Mouse (Mus musculus) frontal cortex, adult 2 months (tissue): ENCODE results near the gene Add2. TPM values are rescaled to one million over a fixed set of nuclear protein-coding genes. Genes with fewer than 3 reads are reported as not detected.

Experiments used
- DNase-seq, 2 experiments: peaks; one replicate each; pipeline ENCODE4 v3.0.0; 2022; ENCODE audit warnings: low spot score in 1 of 2; ENCODE audit errors: extremely low spot score in 1 of 2
- polyA plus RNA-seq: library from polyadenylated mRNA; depleted of rRNA; stranded (reverse); fragments of >200 nt; gene quantifications from 2 replicates; pipeline ENCODE4 v1.2.3, GENCODE M21; 2012

The Add2 gene
- polyA plus RNA-seq, 1 experiment, result 108 TPM

DNA sequence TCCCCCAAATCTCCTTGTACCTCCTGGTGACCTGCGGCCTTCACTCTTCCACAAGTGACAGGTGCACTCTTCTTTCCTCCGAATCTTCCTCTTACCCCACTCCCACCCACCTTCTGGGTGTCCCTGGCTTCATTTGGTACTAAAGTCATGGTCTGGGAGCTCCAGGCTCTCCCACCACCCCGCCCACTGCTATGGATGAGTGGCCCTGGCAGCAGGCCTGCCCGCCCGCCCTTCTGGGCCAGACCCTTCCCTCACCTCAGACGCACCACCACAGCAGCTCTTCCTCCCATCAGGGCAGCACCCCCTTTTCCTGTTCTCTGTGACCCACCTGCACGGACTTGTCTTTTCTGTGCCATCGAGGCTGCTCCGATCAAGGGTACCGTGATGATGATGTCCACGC, 19.0 kb downstream of the Add2 start:
- DNase-seq, result no peak

DNA sequence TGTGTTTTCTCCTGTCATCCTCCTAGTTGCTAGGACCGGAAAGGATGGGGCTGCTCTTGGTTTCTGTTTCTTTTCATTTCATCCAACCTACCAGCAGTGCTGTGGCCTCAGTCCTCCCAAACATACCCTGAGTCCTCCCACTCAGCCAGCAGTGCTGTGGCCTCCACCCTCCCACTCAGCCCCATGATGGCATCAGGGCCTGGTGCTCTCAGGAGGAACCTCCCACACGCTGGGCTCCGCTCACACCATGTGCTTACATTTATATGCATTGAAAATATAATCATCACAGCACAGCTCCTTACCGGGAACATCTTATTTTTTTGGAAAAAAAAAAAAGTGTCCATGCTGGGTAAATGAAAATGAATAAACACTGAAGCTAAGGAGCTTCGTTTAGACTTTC, 20.0 kb downstream of the Add2 start:
- peak; percentile 88 to 90 for DNase-seq

DNA sequence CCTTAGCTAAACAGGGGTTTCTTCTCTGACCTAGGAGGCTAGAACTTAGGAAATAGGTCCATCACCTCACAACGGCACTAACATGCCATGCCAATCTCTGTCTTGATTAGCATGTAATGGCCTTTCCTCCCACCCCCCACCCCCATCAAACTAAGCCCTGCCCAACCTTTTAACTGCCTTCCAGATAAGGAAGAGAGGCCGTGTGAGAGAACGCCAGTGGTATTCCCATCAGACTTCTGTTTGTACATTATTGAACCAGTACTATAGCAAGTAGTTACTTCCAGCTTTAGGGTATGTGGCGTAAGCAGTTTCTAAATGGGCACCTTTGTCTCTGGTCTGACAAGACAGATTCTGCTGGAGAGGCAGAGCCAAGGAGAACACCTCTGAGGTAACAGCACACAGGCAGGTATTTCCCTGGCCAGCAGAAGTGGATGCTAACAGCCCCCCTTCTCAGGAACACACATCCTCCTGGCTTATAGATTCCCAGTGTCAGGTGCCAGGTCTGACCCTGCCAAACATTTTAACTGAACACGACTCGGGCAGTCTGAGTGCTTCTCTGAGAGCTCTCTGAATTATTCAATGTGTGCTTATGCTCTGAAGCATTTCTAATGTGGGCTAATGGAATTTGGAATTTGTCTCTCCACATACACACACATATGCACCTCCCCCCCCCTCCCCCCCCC, 22.2 kb downstream of the Add2 start:
- no peak for DNase-seq

DNA sequence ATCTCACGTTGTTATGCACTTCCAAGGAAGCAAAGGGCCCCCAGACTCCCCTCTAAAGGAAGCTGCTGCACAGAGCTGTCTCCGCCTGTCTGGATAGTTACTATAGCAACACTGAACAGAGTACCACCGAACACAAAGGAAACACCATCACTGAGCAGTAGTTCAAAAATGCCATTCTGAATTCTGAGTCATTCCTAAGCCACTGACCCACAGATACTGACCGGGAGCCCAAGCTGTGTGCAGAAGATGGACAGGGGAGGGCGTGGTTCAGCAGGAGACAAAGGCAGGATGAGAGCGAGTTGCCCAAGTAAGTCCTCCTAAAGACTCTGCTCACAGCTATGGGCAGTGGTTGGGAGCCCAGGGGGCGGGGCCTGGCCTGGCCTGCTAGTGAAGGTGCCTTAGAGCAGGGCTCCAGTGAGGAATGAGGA, 23.6 kb downstream of the Add2 start:
- DNase-seq, result no peak

DNA sequence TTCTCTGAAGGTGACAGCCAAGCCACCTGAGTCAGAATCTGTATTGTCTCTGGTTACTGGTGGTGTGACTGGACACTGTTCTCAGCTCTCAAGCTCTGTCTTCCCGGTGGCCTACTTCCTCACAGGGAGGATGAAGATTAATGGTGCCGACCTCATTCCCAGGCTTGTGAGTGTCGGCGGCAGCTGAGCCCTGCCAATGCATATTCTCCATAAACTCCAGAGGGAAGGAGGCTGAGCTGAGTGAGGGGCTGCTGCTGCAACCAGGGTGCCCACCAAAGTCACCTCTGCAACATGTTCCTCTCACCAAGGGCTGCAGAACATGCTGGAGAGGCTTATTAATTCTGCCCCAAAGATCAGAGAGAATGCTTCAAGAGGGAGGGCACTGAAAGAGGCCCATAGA, 24.1 kb downstream of the Add2 start:
- no peak for DNase-seq

DNA sequence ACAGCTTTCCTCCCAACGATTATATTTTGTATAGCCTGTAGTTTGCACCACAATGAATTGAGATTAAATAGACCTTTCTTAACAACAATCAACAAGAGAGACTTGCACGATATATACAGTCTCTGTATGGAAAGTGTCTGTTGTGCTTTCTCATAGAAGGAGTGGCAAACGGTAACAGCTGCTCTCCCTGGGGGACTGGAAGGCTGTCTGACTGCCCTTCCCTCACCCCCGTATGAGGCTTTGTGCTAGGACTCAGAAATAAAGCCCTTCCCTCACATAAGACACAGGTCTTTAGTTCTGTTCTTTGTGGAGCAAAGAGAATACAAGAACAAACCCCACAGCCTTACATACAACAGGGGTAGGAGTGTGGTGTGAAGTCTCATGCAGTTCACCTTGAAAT, 24.6 kb downstream of the Add2 start:
- no peak for DNase-seq

DNA sequence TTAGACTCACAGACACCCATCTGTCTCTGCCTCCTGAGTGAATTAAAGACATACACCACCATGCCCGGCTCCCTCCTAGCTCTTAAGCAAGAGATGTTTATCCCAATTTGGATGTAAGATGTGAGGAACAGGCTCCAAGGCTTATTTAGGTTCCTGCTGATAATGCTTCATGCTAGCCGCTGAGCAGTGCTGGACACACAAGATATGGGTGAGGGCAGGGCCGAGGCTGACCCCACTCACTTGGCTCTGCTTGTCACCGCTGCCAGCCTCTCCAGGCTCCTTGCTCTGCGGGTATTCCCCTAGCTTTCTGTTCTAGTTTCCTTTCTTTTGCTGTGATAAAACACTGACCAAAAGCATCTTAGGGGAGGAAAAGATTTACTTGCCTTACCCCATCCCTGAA, 25.1 kb downstream of the Add2 start:
- DNase-seq, result no peak

DNA sequence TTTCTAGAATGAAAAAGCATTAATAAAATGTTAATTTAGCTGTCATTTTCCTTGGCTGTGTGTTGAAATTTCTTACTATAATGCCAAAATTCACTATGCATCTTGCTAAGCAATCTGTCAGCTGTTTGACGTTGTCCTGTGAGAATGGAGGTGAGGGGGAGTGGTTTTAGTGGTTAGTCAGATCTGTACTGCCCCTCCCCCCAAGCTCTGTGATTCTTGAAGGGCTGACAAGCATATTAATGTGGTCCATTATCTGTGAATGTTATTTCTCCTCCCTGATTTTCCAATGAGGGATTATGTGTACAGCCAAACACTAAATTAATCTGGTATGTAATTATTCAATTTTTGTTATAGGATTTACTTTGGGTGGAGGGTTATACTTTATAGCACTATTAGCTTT, 30.0 kb downstream of the Add2 start:
- no peak for DNase-seq

DNA sequence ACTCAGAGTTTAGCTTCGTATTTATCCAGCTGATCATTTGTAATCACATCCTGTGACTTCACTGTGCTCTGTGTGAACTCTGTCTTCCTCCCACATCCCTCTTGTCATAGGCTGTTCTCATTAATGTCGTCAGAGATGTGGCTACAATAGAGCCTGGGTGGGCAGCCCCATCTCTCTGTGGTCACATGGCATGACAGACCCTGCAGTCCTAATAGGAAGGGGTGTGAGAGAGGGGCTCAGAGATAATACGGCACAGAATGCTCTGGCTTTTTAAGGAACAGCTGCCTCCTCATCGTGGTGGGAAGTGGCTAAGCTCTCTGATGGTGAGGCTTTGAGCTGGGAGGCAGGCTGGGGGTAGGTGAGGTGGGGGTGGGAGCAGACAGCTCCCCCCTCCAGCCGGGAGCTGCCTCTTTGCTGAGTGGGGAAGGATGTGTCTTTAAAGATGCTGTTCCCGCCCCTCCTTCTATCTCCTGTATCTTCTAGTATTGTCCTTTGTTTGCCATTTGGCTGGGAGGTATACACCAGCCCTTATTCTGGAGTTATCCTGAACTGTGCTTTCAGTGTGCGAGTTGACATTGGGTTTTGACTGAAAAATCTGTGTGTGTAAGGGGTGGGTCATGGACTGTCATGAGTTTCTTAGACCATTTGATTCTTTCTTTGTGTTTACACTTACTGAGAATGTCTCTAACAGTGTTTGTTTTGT, 30.8 kb downstream of the Add2 start:
- no peak for DNase-seq

DNA sequence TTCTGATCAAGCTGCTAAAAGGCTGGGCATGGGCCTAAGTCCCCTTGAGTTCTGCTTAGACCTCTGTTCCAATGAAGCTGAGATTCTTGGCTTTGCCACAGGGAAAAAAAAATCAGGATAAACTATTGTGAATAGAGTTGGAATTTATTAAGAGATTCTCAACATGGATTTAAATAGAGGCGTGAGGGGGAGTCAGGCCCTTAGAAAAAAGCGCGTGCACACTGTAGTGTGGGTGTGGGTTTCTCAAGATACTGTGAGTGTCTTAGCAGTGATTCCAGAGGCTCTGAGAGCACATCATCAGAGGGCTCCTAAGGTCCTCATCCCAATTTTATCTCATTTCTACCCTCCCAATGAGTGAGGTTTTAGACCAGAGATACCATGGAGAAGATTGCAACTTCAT, 31.7 kb downstream of the Add2 start:
- no peak for DNase-seq

DNA sequence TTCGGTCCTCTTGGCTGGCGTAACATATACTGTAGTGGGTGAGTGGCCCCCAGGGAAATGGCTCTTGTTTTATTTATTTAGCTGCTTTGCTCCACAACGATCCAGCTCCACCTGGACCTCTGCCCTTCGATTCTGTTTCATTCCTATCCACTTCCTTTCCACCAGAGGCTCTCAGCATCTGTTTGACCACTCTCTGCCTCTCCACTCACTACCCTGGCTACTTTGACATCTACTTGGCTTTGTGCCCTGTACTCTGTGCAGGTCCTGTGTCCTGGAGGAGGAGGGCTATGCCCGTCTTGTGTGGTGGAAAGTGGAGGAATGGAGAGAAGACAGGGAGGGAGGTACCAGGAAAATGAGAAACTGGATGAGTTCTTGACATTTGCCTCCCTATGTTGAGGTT, 33.7 kb downstream of the Add2 start:
- no peak for DNase-seq

DNA sequence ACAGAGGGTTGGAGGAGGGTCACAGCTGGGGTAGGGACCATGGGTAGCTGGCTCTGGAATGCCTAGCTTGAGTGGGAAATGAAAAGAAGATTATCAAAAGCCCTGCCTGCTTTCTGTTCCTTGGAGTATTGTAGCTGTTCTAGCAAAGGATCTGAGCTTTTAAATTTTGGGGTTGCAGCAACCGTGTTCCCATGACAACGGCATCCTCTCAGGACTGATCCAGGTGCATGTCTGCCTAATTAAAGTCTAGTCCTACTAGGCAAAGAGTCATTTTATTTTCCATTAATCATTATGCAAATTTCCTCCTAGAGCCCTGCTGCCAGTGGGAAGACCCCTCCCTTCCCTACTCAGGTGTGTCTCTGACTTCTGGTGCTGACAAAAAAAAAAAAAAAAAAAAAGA, 34.2 kb downstream of the Add2 start:
- DNase-seq, result no peak

DNA sequence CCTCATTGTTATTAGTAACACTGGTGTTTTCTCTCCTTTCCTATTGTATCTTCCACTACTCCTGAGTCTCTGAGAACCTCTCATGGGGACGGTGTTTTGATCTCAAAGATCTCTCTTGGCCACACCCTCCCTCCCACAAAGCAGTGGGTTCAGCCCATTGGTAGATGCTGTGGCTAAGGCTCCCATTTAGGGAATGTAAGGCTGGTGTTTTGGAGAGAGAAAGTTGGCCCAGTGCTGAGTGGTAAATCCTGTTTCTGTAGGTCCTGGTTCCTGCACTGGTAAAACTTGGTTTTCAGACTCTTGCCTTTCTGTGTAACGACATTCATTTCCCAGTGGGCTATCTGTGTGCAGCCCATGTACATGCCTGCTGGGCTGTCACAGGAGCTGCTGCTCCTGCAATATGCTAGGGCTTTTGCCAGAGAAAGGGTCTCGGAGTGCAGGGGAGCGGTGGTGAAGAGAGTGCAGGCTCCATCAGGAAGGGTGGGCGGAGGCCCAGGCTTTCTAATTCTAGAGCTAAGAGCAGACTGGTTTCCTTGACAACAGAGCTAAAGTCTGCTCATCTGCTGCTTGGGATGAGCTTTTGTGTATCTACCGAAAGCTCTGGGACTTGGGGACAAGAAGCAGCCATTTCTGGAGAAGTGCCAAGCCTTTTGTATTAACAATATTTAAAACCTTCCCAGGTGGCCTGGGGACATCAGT, 36.0 kb downstream of the Add2 start:
- DNase-seq, result peak; percentile 85 to 87

DNA sequence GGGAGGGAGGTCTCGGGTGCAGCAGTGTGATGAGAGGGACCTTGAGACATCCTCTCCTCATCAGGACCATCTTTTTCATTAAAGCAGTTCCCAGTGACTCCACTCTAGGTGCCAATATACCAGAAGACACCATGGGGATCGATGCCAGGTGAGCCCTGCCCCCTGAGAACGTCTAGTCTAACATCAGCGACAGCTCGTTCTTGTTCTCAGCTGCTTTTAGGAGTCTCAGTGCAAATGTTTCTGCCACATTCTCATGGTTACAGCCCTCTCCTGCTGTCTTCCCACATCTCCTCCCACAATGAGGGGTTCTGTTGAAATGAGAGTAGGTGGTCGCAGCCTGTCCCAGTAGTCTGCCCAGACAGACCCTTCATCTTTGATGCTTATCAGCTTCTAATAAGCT, 38.2 kb downstream of the Add2 start:
- no peak for DNase-seq

DNA sequence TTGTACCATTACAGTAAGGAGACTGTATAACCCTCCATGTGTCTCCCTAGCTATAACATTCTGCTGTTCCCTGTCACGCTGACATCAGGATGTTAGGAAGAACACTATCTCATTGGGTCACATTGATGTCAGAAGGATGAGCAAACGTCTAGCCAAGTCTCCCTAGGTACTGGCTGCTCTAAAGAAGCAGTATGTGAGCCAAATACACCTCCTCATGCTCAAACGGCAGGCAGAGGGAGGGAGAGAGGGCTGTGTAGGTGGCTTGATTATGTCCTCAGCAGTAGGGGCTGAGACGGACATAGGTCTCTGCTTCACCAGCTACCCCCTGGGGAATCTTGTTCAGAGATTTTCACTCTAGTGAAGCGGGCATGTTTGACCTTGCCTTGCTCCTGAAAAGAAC, 38.7 kb downstream of the Add2 start:
- peak in 1 of 2 experiments; percentile 62 for DNase-seq

DNA sequence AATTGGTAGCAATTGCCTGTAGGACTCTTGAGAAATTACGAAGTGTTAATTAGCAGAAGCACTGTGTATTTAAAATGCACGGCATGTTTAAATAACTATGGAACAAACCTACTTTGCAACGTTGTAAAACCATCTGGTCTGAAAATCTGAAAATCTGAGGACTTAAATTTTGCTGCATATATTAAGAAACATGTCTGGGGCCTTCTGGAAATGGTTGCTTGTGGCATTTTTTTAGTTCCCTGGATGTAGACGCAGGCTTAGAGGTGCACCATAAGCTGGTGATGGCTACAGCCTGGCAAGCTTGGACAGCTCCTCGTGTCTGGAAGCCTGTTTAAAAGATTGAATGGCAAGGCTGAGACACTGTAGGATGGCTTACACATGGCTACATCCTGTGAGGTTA, 40.5 kb downstream of the Add2 start:
- peak in 1 of 2 experiments; percentile 65 for DNase-seq

DNA sequence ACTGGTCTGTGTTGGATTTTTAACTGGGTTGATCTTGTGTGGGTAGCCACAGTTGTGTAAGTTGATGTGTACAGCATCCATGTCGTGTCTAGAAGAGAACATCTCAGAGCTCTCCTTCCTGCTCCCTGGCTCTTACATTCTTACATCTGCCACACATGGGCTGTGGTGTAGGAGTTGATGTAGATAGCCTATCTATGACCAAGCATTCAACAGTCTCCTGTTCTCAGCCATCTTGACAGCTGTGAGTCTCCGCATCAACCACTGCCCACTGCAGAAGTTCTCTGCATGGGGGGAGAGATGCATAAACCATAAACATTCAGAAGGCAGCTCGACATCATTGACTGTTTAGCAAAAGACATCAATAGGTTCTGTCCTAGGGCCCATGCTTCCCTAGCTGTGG, 41.4 kb downstream of the Add2 start:
- DNase-seq, result no peak

DNA sequence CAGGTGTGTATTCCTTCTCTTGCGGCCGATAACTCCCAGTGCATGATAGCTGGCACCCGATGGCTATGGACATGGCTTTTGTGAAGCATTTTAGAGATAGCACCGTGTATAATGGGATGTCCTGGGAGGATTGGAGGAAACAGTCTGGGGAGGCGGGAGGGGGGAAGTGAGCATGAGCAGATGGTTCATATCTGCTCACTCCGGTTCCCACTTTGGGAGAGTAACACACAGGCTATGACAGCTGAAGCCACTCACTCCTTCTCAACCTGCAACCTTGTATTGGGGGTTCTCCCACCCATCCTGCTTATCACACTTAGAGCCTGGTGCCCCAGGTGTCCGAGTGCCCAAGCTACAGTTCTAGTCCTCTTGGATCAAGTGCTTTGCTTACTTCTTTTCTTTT, 41.8 kb downstream of the Add2 start:
- DNase-seq, result no peak

DNA sequence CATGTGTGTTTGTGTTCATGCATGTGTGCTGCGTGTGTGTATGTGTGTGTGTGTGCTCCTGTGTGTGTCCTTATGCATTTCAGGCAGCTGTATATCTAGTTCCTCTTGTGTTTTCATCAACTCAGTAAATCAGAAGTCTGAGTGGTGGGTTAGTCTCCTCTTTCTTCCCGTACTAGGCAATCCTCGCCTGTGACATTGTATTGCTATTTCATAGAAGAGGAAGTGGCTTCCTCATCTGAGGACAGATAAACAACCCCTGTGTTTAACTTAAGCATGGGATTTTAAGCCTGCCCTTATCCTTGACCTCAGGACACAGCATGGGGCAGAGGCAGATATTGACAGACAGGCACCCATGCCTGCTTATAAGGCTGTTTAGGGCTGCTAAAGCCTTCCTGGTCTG, 45.4 kb downstream of the Add2 start:
- DNase-seq, result no peak

DNA sequence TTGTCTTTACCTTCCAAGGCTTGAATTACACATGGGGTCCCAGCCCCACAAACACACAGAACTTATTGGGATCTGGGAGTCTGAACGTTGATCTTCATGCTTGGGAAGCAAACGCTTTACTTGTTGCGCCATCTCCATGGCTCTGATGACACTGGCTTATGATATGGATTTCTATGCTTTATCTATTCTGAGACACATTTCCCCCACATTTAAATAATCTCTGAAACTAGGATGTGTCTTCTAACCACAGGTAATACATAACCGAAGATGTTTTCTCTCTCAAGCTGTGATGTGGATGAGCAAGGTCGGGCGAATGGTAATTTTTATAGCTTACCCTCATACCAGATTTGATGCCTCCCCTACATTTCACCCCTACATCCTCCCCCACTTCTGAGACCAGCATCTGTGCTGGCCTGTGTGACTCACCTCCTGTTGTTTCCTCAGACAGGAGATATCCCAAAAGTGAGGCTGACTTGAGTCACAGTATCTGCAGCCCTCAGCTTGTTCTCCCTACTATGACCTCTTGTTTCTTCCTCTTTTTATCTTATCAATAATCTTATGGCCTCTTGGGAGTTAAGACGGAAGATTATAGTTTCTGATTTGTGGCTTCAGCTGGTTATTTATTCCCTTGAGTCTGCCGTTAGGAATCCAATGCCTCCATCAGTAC, 46.2 kb downstream of the Add2 start:
- DNase-seq, result no peak

DNA sequence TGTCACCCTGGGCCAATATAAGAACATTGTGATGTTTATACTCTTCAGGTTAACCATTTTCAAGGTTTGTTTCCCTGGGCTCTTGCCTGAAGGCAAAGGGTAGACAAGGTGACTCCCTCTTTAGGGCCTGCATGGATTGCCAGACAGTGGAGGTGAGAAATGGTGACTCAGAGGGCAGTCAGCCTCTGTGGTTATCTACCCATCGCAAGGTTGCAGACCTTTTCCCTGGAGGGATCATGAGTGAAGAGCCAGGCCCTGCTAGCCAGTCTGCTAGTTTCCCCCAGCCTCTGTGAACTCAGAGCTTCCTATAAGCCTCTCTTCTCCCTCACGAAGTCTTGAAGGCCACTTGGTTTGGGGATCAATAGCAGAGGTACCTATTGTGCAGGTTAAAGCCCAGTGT, 48.0 kb downstream of the Add2 start:
- no peak for DNase-seq
